Mouse (Mus musculus) C2C12 (cell line): Measurements from ENCODE around the gene Ptpra.
A peak's percentile ranks its signal among the peaks of the same experiment; 100 is the strongest.

Experiments used
- CTCF ChIP-seq: IDR thresholded peaks from one replicate; pipeline ENCODE4 v1.5.1; 2011; ENCODE audit not compliant: control insufficient read depth, insufficient read depth, insufficient read length
- FOSL1 ChIP-seq: IDR thresholded peaks from one replicate; pipeline ENCODE4 v1.8.0; 2011; ENCODE audit warnings: mild to moderate bottlenecking, low read length; ENCODE audit not compliant: poor library complexity, insufficient read depth, severe bottlenecking
- MAX ChIP-seq: IDR thresholded peaks from one replicate; pipeline ENCODE4 v1.6.1; 2011; ENCODE audit warnings: mild to moderate bottlenecking, control low read depth
- MYOD1 ChIP-seq: IDR thresholded peaks from one replicate; pipeline ENCODE4 v1.6.1; 2011; ENCODE audit warnings: low read depth; ENCODE audit not compliant: control insufficient read depth, insufficient read length

- TF ChIP-seq CTCF: peak; percentile 84
- TF ChIP-seq MYOD1: no peak
- TF ChIP-seq MAX: peak; percentile 41
- TF ChIP-seq FOSL1: no peak
Measured at GRCm38 (mm10) chr2:130578148-130578547, 128.1 kb downstream of the Ptpra start.
